Mouse (Mus musculus): ENCODE measurements around the gene Grk5. TPM values are rescaled to one million over a fixed set of nuclear protein-coding genes. Genes with fewer than 3 reads are reported as not detected.

Gene Grk5
- polyA plus RNA-seq (2014; fragmentation: Illumina TruSeq; extraction: RNeasy Lipid Tissue Mini Kit (QIAGEN cat#74804); ENCODE audit: low read depth, low replicate concordance): 11.5 TPM

DNA sequence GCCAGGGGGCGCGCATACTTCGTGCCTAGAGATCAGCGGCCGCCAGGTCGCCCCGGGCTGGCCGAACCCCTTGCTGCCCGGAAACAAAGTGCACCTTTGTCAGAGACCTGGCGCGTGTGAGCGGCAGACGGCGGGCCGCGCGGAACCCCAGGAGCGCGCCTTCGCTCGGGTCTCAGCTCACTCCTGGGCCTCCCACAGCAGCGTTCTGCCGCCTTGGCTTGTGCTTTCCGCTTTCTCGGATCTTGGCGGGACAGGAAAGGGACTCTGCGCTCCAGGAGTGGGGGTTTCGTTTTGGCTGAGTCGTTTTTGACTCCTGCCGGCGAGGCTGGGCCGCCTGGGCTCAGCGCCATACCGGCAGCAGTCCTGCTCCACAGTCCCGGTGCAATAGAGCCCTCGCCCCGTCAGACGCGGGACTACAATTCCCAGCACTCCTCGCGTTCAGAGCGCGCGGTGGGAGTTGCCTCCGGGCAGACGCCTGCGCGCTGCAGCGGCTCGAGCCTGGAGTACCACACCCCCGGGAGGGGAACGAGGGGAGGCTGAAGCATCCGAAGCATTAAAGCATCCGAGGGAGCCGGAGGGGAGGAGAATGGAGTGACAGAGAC, at the start of gene Grk5:
Grk5 (plus strand) TSS at position 36 of the 602 bp plus-strand sequence.

GRCm38 (mm10) chr19:60860868-60861700, 28.5 kb upstream of the Grk5 start, which contains the start of gene Sfxn4:
Sfxn4 (minus strand) TSS chr19:60861479.

DNA sequence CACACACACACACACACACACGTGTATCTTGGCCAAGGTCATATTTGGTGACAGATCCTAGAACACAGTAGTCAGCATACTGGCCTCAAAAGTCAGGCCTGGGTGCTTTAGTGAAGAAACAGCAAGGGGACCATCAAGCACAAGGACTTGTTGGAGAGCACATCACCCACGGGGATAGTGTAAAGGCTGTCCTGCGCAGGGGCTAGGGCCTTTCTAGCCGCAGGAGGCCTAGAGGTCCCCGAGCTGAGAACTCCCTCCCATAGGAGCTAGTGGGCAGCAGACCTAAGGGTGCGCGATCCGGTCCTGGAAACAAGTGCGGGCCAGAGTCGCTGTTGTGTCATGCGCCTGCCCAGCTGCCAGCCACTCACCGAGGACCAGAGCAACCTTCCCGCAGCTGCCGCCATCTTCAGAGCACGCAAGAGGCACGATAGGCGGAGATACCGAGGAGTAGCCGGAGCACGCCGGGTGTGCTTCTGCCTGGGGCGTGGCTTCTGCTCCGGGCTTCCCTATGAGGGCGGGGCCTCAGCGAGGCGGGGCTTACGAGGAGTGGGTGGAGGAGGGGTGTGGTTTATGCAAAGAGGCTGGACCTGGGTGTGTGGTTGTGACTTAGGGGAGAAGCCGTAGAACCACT, 15.4 kb upstream of the Grk5 start, which contains the start of gene Prdx3:
Prdx3 (minus strand) TSS at position 493 of the 631 bp plus-strand sequence.

GRCm38 (mm10) chr19:61140342-61141206, 251.0 kb downstream of the Grk5 start, which contains the start of gene Zfp950:
Zfp950 (minus strand) TSS chr19:61140840.

Other genes starting within 250 kb of the Grk5 start
- 0.24 TPM for gene Nanos1, start 133.8 kb upstream of the Grk5 start, polyA plus RNA-seq (2014; fragmentation: Illumina TruSeq; extraction: RNeasy Lipid Tissue Mini Kit (QIAGEN cat#74804); ENCODE audit: low read depth, low replicate concordance)
- 164 TPM for gene Eif3a, start 99.1 kb upstream of the Grk5 start, polyA plus RNA-seq (2014; fragmentation: Illumina TruSeq; extraction: RNeasy Lipid Tissue Mini Kit (QIAGEN cat#74804); ENCODE audit: low read depth, low replicate concordance)
- 96.2 TPM for gene Fam45a, start 78.2 kb upstream of the Grk5 start, polyA plus RNA-seq (2014; fragmentation: Illumina TruSeq; extraction: RNeasy Lipid Tissue Mini Kit (QIAGEN cat#74804); ENCODE audit: low read depth, low replicate concordance)
- 13.9 TPM for gene Sfxn4, start 28.3 kb upstream of the Grk5 start, polyA plus RNA-seq (2014; fragmentation: Illumina TruSeq; extraction: RNeasy Lipid Tissue Mini Kit (QIAGEN cat#74804); ENCODE audit: low read depth, low replicate concordance)
- 328 TPM for gene Prdx3, start 15.2 kb upstream of the Grk5 start, polyA plus RNA-seq (2014; fragmentation: Illumina TruSeq; extraction: RNeasy Lipid Tissue Mini Kit (QIAGEN cat#74804); ENCODE audit: low read depth, low replicate concordance)